Mouse (Mus musculus) layer of hippocampus, postnatal 25 days (tissue): ENCODE results near the gene Tsc22d1. TPM values are rescaled to one million over a fixed set of nuclear protein-coding genes. Genes with fewer than 3 reads are reported as not detected.

Source experiments
- DNase-seq, 2 experiments: peaks; one replicate each; pipeline ENCODE4 v3.0.0; 2022; ENCODE audit warnings: mixed read lengths in 2 of 2, low spot score in 1 of 2; ENCODE audit errors: extremely low spot score in 1 of 2
- total RNA-seq, 2 experiments: library from RNA; stranded (reverse); gene quantifications; 2 replicates each; pipeline ENCODE4 v1.2.3; 2021

Tsc22d1 gene
- total RNA-seq, 2 experiments from 2014 or later = 493 to 570 TPM

DNA sequence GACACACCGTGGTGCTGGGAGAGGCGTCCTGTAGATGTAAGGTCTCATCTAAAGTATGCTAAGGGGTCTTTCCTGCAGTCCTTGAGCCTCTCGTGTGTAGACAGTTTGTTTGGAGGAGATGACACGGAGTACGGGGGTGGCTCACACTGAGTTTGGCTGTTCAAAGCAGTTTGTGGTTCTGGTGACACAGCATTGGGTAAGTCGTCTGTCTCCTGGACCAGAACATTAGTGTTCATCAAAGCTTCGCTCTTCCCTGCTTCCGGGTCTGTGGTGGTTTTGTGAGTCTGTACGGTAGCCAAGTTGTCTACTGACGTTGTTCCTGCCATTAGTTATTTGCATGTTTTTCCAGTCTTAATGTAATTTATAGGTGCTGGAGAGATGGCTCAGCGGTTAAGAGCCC, 65.7 kb downstream of the Tsc22d1 start:
- DNase-seq = no peak

- no peak for DNase-seq
These were observed 68.9 kb downstream of the Tsc22d1 start for GRCm38 (mm10) chr14:76483701-76484100.

GRCm38 (mm10) chr14:76487609-76488008, 72.8 kb downstream of the Tsc22d1 start:
- DNase-seq = no peak

- no peak for DNase-seq
These were observed 73.6 kb downstream of the Tsc22d1 start for GRCm38 (mm10) chr14:76488101-76489044.

DNA sequence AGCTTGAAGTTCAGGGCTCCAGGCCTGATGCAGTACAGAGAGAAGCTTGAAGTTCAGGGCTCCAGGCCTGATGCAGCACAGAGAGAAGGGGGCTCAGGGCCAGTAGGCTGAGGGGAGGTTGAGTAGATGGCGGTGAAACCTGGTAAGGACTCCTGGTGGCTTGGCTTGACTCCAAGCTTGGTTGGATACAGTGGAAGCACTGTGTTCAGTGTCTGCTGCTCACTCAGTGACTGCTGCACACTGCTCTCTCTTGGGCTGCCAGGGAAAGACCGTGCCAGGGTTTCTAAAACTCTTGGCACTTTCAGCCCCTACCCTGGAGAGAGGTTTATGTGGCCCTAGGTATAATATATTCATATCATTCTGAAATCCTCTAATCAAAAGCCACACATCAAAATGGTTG, 74.4 kb downstream of the Tsc22d1 start:
- DNase-seq = no peak

GRCm38 (mm10) chr14:76495022-76495421, 80.3 kb downstream of the Tsc22d1 start:
- no peak for DNase-seq

GRCm38 (mm10) chr14:76497187-76497586, 82.4 kb downstream of the Tsc22d1 start:
- DNase-seq = no peak

DNA sequence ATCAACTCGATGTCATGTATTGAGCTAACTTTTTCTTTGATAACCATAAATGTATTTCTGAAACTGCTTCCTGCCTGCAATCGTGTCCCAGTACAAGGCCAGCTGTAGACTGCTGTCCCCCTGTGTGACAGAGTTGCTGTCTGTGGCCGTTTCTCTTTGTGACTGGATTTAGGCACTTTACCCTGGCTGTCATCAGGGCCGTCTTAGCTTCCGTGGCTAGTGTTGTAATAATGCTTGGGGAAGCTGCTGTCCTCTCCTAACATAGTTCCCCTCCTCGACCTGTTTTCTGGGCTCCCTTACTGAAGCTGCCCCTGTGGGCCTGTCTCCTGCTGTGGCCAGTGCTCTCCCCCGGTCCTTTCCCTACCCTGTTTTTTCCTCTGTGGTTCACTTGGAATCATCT, 83.4 kb downstream of the Tsc22d1 start:
- DNase-seq = no peak

DNA sequence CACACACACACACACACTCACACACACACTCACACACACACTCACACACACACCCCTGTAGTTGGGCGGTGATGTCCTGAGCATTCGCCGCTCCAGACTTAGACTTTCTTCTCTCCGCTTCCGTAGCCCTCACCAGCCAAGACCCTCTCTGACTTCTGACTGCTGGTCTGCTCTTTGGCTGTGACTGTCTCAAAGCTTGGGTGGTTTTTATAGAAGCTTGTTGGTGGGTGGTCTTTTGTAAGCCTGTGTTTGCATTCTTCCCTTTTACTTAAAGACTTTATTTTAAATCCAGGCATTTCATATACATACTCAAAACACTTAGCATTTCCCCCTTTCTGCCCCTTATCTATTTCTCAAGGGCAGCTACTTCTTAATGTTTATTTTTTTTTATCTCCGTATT, 84.7 kb downstream of the Tsc22d1 start:
- no peak for DNase-seq

DNA sequence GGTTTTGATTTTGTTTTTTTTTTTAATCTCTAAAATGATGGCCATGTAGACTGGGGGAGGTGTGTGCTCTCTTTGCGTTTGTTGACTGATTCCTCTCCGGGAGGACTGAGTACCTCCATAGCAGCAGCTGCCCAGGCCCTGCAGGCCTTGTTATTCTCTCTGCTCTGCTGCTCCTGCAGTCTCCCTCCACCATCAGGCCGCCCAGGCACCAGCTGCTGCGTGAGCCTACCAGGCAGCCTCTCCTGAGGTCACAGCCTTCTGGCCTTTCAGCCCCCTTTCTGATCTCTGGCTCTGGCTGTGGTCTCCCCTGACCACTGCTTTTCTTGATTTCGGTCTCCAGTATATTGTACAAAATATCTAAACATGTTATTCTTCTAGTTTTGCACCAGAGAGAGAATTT, 85.3 kb downstream of the Tsc22d1 start:
- no peak for DNase-seq

GRCm38 (mm10) chr14:76503231-76503851, 88.6 kb downstream of the Tsc22d1 start:
- DNase-seq = no peak

GRCm38 (mm10) chr14:76504121-76504737, 89.5 kb downstream of the Tsc22d1 start:
- peak; percentile 91 to 93 for DNase-seq

DNA sequence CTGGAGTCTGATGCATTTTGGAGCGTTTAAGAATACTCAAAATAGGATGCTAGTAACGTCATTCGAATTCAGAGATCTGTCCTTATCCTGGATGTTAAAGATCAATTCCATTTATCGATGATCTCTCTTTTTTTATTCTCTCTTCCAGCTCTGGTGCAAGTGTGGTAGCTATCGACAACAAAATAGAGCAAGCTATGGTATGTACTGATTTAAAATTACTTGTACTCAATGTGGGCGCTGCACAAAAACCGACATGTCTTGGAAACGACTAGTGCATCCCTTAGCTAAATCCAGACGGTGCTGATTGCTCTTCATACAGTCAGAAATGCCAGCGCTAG, 90.3 kb downstream of the Tsc22d1 start:
- no peak for DNase-seq

DNA sequence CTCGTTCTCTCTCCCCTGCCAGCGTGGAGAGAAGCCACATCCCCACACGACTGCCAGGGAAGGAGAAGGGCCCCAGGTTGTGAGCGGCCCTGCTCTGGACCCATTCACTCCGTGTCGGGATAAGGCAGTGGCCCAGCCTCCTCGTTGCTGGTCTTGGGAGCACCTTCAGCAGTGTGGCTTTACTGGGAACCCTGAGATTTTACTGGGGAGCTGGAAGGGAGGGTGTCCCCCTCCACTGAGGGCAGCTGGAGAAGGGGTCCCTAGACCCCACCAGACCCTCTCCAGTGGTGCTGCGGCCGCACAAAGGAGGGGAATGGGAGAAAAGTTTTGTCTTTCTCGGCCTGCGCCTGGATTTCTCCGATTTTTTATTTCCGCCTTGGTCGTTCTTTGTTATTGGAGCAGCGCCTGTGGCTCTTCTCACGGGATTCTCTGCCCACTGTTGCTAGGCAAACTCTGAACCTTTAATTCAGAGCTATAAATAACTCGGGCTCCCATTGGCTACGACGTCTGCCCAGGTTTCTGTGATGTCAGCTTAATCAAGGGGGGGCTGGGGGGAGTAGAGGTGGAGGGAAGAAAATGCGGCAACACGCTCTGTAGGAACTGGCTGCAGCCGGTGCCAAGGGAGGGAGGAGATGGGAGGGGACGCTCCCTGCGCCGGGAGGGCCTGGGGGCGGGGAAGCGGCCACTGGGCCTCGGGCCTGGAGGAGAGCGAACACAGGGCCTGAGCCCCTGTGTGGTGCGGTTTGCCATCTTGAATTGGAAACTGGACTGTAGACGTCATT, 90.9 kb downstream of the Tsc22d1 start:
- DNase-seq = peak; percentile 58 to 63

GRCm38 (mm10) chr14:76506425-76507205, 91.9 kb downstream of the Tsc22d1 start:
- no peak for DNase-seq

- DNase-seq = no peak
These were observed 92.6 kb downstream of the Tsc22d1 start for GRCm38 (mm10) chr14:76507357-76507756.

- DNase-seq = no peak
These were observed 93.2 kb downstream of the Tsc22d1 start for GRCm38 (mm10) chr14:76507804-76508500.

- no peak for DNase-seq
These were observed 93.9 kb downstream of the Tsc22d1 start for GRCm38 (mm10) chr14:76508701-76509100.

DNA sequence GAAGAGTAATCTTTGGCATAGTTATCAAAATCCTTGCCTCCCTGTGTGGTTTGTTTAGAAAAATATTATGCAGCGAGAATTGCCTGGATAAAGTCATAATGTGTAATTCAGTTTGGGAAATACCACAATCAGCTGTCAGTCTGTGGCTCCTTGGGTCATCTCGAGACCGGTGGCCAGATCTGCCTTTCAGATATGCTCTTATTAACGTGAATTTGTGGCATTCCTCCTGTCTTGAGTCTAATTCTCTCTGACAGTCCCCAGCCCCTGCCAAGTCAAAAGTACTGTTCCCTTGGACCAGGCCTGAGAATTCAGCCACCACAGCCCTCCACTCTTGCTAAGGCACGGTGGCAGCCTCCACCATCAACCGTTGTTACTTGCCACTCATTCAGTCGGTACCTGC, 97.2 kb downstream of the Tsc22d1 start:
- DNase-seq = no peak
